Mouse (Mus musculus): ENCODE data around the gene Brd4. TPM values are rescaled to one million over a fixed set of nuclear protein-coding genes. Genes with fewer than 3 reads are reported as not detected.
A peak's percentile ranks its signal among the peaks of the same experiment; 100 is the strongest.

Brd4 gene
- polyA plus RNA-seq (2016; fragmentation: Nextera tagmentation; extraction: Ambion mirVana) = 116 and 122 TPM in 2 replicates

DNA sequence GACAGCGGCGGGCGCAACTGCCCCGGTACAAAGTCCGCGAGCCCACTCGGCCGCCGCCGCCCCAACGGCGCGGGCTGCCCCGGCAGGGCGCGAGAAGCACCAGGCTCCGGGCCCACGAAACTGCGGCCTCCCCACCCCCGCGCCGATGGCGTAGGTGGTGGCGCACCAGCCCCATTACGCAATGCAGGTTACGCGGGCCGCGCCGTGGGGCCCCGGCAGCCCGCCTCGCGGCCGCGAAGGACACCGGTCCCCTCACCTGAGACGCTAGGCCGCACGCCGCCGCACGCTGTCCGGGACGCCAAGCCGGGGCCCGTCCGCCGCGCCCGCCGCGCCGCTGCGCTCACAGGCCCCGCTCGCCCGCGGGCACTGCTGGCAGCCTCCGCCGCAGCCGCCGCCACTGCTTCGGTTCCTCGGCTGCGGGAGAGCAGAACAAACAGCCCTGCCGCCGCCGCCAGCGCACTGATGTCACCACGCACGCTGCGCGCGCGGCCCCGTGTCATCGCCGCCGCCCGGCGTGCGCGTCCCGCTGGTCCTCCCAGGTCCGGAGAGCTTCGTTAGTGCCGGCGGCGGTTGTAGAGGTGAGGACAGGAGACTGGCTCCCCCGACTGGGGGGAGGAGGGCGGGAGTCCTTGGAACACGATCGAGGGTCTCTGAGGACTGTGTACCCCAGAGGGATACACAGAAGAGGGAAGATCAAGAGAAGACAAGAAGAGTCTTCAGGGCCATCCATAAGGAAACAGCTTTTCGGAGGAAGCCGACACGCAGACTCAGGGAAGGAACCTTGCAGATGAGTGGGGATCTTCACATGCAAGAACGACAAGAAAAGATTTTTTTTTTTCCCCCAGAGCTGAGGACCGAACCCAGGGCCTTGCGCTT is at the start of gene Brd4:
Brd4 (minus strand) TSS at position 461 of the 876 bp plus-strand sequence.
- peak within 1 kb of the TSS; percentile 67 for H3K4me3 ChIP-seq
- peaks cover 4% of the 10 kb centered on the region; the same call in 1 of the 2 replicates for H3K36me3 ChIP-seq (replicated peaks)
- WGBS = 1% methylated on average over 100 of the region's 100 CpGs
- peak within 1 kb of the TSS; percentile 99 for H3K27ac ChIP-seq (replicated peaks)
- DNase-seq (ENCODE audit: low spot score) = peak; percentile 96
- no peaks in the 10 kb centered on the region for H3K27me3 ChIP-seq (replicated peaks; ENCODE audit: low read depth, poor library complexity, severe bottlenecking)
- H3K9me3 ChIP-seq = no peaks in the 10 kb centered on the region
- H3K4me1 ChIP-seq = peaks cover 26% of the 10 kb centered on the region

DNA sequence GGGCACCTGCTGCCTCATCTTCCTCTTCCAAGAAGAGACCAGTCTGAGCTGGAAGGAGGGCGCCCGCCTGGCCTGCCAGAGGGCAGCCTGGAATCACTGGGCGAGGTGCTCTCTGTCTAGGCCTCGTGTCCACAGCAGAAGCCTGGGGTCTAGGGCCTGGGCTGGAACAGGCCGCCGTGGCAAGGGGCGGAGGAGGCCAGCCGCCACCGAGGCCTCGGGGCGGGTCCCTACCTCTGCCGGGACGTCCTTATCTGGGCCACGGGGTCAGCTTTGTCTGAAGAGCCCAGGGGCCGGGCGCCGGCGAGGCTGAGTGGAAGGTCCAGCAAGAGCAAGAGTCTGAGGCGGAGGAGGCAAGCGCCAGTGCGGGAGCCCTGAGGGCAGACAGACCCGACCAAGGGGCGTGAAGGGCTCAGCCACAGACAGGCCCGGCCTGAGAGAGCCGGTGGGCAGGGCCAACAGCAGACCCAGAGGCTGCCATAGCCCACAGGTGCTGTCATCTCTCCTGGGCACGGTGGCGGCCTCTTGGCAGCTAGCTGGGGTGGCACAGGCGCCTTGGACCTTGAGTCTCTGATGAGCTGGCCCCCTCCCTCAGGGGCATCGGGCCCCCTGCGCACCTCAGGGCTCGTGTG is 49.3 kb upstream of the Brd4 start:
- WGBS = 90% methylated on average over 31 of the region's 31 CpGs
- peaks cover 96% of the 10 kb centered on the region for H3K36me3 ChIP-seq (replicated peaks)
- H3K27ac ChIP-seq (replicated peaks) = no peak overlapping the region
- no peaks in the 10 kb centered on the region for H3K27me3 ChIP-seq (replicated peaks; ENCODE audit: low read depth, poor library complexity, severe bottlenecking)
- H3K4me1 ChIP-seq = no peaks in the 10 kb centered on the region
- DNase-seq (ENCODE audit: low spot score) = no peak
- H3K9me3 ChIP-seq = no peaks in the 10 kb centered on the region
- 0 out of 2 replicates have a peak overlapping the region, but pooled peaks have one; percentile 13 for H3K4me3 ChIP-seq

DNA sequence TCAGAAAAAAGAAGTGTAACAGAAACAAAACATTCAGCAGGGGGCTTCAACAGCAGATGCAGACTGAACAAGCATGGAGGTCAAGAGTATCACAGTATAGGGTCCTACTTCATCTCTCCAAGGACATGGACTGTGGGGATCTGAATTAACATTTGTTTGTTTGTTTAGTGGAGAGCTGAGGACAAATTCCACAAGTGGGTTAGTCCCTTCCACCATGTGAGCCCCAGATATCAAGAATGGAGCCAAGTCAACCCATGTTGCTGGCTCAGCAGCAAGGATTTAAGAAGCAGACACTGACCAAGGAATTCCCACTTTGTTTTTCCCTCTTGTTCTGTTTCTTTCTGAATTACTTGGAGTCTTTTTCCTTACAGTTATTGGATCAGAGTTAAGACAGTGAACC is 43.0 kb upstream of the Brd4 start:
- DNase-seq (ENCODE audit: low spot score) = no peak
- H3K27me3 ChIP-seq (replicated peaks; ENCODE audit: low read depth, poor library complexity, severe bottlenecking) = no peaks in the 10 kb centered on the region

DNA sequence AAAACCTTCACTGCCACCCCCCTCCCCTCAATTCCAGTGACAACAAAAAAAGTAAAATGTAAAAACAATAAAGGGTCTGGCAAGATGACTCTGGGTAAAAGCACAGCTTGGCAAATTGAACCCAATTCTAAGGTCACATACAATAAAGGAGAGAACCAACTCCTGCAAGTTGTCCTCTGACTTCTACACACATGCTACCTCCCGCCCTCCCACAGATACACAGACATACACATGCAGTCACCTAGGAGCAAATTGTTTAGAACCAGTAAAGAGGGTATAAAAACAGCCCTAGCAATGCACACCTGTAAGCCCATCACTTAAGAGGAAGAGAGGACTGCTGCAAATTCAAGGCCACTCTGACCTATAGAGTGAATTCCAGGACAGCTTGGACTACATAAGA is 38.3 kb upstream of the Brd4 start:
- no peak for DNase-seq (ENCODE audit: low spot score)
- H3K9me3 ChIP-seq = no peaks in the 10 kb centered on the region
- H3K27me3 ChIP-seq (replicated peaks; ENCODE audit: low read depth, poor library complexity, severe bottlenecking) = no peaks in the 10 kb centered on the region
- 94% methylated on average over 1 of the region's 1 CpGs for WGBS
- H3K36me3 ChIP-seq (replicated peaks) = peaks cover 62% of the 10 kb centered on the region
- H3K4me3 ChIP-seq = peak overlapping the region; percentile 89; the same call in 1 of the 2 replicates
- peaks cover 21% of the 10 kb centered on the region for H3K4me1 ChIP-seq
- no peak overlapping the region for H3K27ac ChIP-seq (replicated peaks)

More for the DNA sequence above, 43.0 kb upstream of the Brd4 start:
- peaks cover 99% of the 10 kb centered on the region for H3K36me3 ChIP-seq (replicated peaks)
- peaks cover 4% of the 10 kb centered on the region for H3K4me1 ChIP-seq
- H3K9me3 ChIP-seq = no peaks in the 10 kb centered on the region
- no peak overlapping the region for H3K4me3 ChIP-seq
- no peak overlapping the region for H3K27ac ChIP-seq (replicated peaks)

DNA sequence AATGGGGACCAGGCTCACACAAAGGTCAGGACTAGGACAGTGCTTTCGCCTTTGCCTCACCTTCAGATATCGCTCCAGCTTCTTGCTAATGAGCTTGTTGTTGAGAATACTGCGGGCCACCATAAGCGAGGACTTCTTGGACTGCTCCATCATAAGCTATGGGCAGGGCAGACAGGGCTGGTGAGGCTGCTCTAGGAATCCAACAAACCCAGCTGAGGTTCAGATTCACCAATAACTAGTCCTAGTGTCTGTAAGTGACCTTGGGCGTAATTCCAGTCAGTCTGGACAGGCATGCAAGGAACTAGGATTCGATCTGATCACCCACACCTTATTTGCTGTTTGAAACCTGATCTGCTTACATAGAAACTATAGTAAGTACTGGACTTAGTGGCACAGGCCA is 37.3 kb upstream of the Brd4 start:
- Histone ChIP-seq H3K9me3 (no peaks in the 10 kb centered on the region), H3K4me1 (peaks cover 21% of the 10 kb centered on the region), H3K36me3 (replicated peaks) (peaks cover 62% of the 10 kb centered on the region), H3K27me3 (replicated peaks; ENCODE audit: low read depth, poor library complexity, severe bottlenecking) (no peaks in the 10 kb centered on the region), H3K4me3 (peak overlapping the region; percentile 89), H3K27ac (replicated peaks) (peak overlapping the region; percentile 96)
- no peak for DNase-seq (ENCODE audit: low spot score)
- 27% methylated on average over 6 of the region's 6 CpGs for WGBS

DNA sequence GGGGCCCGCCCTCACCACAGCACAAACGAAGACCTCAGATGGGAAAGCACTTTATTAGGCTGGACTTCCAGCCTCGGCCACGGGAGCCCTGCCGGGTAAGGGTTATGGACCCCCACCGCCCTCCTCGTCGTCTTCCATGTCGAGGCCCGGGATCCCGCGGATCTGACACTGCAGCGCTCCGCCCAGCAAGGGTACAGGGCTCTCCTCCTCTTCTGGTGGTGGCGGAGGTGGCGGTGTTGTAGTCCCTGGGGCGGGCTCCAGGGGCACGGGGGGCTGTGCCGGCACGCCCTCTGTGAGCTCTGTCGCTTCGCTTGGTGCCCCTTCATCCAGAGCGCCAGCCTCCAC is 36.8 kb upstream of the Brd4 start:
- Histone ChIP-seq H3K4me1 (peaks cover 21% of the 10 kb centered on the region), H3K36me3 (replicated peaks) (peaks cover 62% of the 10 kb centered on the region), H3K27me3 (replicated peaks; ENCODE audit: low read depth, poor library complexity, severe bottlenecking) (no peaks in the 10 kb centered on the region), H3K4me3 (peak overlapping the region; percentile 89), H3K27ac (replicated peaks) (peak overlapping the region; percentile 96), H3K9me3 (no peaks in the 10 kb centered on the region)
- 0% methylated on average over 23 of the region's 23 CpGs for WGBS
- no peak for DNase-seq (ENCODE audit: low spot score)

DNA sequence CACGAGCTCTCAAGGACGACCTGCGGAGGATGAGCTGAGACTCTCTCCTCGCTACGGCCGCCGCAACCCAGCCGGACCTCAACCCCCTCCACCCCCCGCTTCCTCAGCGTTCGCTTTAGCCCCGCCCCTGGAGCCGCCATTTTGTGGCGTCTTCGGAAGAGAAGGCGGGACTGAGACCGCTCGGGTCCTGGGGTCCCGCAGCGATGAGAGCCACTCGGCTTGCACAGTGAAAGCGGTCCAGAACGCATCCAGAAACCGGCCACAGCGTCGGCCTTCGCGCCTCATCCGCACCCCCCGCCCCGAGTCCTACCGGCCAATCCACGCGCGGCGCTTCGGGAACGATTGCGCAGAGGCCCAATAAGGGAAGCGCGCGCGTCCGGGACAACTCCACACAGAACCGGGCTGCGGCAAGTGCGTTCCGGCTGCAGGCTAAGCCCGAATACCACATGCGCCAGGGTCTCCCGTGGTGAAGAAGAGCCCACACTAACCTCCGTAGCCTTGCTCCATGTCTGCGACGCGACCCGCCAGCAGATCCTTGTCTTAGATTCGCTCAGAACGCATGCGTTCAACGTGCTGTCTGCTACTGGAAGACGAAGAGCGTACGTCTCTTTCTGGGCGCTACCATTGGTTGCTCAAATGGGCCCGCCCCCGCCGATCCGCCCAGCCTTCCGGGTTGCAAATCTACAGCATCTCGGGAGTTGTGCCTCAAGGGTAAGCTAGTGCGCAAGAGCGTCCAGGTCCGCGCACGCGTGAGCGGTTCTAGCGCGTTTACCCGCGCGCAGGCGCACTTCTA is 36.3 kb upstream of the Brd4 start, which contains the start of gene Akap8:
Akap8 (minus strand) TSS at position 642 of the 793 bp plus-strand sequence.
- Histone ChIP-seq H3K4me3 (peak within 1 kb of the TSS; percentile 89), H3K9me3 (no peaks in the 10 kb centered on the region), H3K36me3 (replicated peaks) (peaks cover 62% of the 10 kb centered on the region), H3K27me3 (replicated peaks; ENCODE audit: low read depth, poor library complexity, severe bottlenecking) (no peaks in the 10 kb centered on the region), H3K4me1 (peaks cover 21% of the 10 kb centered on the region), H3K27ac (replicated peaks) (peak within 1 kb of the TSS; percentile 96)
- peak; percentile 99 for DNase-seq (ENCODE audit: low spot score)
- WGBS = under 1% methylated on average over 83 of the region's 83 CpGs

DNA sequence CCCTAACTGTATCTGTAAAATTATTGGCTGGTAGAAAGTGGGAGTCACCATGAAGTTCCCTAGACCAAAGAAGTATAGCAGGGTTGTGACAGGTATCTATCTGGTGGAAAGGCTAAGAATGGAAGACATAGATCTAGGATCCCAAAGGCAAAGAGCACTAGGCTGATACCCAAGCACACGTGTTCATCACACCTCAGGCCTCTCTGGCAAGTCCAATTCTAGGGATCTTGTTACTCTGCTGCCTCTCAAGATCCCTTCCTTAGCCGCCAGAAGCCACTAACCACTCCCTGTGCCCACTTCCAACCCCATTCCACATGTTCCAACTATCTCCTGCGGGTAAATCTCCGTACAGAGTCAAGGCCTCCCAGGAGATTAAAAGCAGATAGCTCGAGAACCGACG is 35.4 kb upstream of the Brd4 start:
- H3K9me3 ChIP-seq = no peaks in the 10 kb centered on the region
- peak overlapping the region; percentile 89 for H3K4me3 ChIP-seq
- peaks cover 62% of the 10 kb centered on the region for H3K36me3 ChIP-seq (replicated peaks)
- DNase-seq (ENCODE audit: low spot score) = no peak
- peaks cover 21% of the 10 kb centered on the region for H3K4me1 ChIP-seq
- H3K27ac ChIP-seq (replicated peaks) = peak overlapping the region; percentile 96
- under 1% methylated on average over 7 of the region's 7 CpGs for WGBS
- H3K27me3 ChIP-seq (replicated peaks; ENCODE audit: low read depth, poor library complexity, severe bottlenecking) = no peaks in the 10 kb centered on the region

DNA sequence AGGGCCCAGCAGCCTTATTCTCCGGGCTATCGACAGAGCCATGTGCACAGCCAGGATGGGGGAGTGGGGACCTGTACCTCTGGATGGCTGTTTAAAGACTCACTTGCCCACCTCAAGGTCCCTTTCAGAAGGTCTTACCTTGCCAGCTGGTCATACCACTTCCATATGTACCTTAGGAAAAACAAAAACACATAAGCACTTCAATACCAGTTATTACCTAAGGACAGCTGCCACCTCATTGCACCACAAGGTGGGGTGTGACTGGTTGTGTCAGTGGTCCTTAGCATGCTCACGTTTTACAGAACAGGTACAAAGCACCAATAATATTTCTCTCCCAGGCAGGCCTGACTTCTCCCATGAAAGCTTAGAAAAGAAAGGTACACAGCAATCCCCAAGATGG is 33.2 kb upstream of the Brd4 start:
- no peak for DNase-seq (ENCODE audit: low spot score)
- WGBS = 93% methylated on average over 3 of the region's 3 CpGs
- Histone ChIP-seq H3K4me3 (no peak overlapping the region), H3K9me3 (no peaks in the 10 kb centered on the region), H3K27me3 (replicated peaks; ENCODE audit: low read depth, poor library complexity, severe bottlenecking) (no peaks in the 10 kb centered on the region), H3K36me3 (replicated peaks) (peaks cover 62% of the 10 kb centered on the region), H3K27ac (replicated peaks) (no peak overlapping the region), H3K4me1 (peaks cover 20% of the 10 kb centered on the region)

DNA sequence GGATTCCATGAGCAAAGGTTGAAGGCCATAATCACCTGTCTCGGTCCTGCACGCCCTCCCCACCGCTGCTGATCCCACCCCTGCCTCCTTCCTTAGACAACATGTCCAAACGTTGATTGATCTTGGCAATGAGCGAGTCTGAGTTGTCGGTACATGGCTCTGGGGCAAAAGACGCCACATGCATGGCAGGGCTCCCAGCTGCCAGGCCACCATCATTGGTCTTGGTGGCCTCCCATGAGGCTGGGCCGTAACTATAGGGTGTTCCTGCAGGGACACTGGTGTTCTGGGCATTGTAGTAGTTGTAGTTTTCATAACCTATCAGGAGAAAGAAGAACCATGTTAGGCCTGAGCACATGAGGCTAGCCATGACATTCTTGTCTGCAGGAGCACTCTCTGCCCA is 32.5 kb upstream of the Brd4 start:
- no peak overlapping the region for H3K27ac ChIP-seq (replicated peaks)
- 93% methylated on average over 8 of the region's 8 CpGs for WGBS
- no peaks in the 10 kb centered on the region for H3K27me3 ChIP-seq (replicated peaks; ENCODE audit: low read depth, poor library complexity, severe bottlenecking)
- peaks cover 13% of the 10 kb centered on the region for H3K4me1 ChIP-seq
- H3K4me3 ChIP-seq = no peak overlapping the region
- DNase-seq (ENCODE audit: low spot score) = no peak
- peaks cover 67% of the 10 kb centered on the region for H3K36me3 ChIP-seq (replicated peaks)
- no peaks in the 10 kb centered on the region for H3K9me3 ChIP-seq

DNA sequence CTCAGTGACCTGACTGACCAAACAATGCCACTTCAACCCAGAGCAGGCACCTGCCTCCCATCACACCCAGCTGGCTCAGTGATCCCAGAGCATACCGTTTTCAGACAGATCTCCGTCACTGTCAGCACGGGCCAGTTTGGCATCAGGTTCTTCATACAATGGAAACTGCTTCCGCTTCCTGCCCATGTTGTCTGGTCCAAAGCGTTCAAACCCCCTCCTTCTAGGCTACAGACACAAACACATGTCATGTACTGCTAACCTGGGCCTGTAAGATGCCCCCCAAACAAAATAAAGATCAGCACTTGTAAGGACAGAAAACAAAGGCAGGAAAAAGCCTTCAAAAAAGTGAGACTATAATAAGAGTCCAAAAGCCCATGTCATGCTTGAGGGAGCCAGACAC is 31.0 kb upstream of the Brd4 start:
- no peak for DNase-seq (ENCODE audit: low spot score)
- Histone ChIP-seq H3K4me1 (peaks cover 10% of the 10 kb centered on the region), H3K27me3 (replicated peaks; ENCODE audit: low read depth, poor library complexity, severe bottlenecking) (no peaks in the 10 kb centered on the region), H3K4me3 (no peak overlapping the region), H3K36me3 (replicated peaks) (peaks cover 81% of the 10 kb centered on the region), H3K9me3 (no peaks in the 10 kb centered on the region), H3K27ac (replicated peaks) (no peak overlapping the region)
- 95% methylated on average over 5 of the region's 5 CpGs for WGBS

DNA sequence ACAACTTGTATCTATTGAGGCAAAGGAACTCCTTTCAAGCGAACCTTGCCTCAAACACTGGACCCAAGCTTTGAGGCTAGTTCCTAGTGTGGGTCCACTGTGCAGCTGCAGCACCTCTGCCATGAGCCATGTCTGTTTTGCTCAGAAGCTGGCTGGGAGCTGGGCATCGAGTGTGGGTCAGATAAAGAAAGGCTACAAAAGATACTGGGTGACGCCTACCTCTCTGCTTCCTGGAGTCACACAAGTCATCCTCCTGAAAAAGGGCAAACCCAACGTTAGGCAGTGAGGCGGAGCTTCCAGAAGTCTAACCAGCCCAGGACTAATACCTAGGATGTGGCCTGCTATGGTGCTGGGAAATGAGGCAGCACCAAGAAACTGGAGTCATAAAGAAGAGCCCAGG is 29.4 kb upstream of the Brd4 start:
- Histone ChIP-seq H3K27ac (replicated peaks) (no peak overlapping the region), H3K4me1 (peaks cover under 1% of the 10 kb centered on the region; the same call in 1 of the 2 replicates), H3K4me3 (no peak overlapping the region), H3K9me3 (no peaks in the 10 kb centered on the region), H3K27me3 (replicated peaks; ENCODE audit: low read depth, poor library complexity, severe bottlenecking) (no peaks in the 10 kb centered on the region), H3K36me3 (replicated peaks) (peaks cover 98% of the 10 kb centered on the region)
- 85% methylated on average over 5 of the region's 5 CpGs for WGBS
- no peak for DNase-seq (ENCODE audit: low spot score)

All from embryonic facial prominence, embryonic 10.5 days (tissue).